Mouse (Mus musculus) liver, adult (tissue): ENCODE results near the gene Cenpv.

Source experiments
- GATA4 ChIP-seq: IDR thresholded peaks from 2 replicates; pipeline ENCODE4 v1.6.1; 2014; ENCODE audit warnings: mild to moderate bottlenecking, low read length; ENCODE audit not compliant: insufficient replicate concordance

The Cenpv gene

DNA sequence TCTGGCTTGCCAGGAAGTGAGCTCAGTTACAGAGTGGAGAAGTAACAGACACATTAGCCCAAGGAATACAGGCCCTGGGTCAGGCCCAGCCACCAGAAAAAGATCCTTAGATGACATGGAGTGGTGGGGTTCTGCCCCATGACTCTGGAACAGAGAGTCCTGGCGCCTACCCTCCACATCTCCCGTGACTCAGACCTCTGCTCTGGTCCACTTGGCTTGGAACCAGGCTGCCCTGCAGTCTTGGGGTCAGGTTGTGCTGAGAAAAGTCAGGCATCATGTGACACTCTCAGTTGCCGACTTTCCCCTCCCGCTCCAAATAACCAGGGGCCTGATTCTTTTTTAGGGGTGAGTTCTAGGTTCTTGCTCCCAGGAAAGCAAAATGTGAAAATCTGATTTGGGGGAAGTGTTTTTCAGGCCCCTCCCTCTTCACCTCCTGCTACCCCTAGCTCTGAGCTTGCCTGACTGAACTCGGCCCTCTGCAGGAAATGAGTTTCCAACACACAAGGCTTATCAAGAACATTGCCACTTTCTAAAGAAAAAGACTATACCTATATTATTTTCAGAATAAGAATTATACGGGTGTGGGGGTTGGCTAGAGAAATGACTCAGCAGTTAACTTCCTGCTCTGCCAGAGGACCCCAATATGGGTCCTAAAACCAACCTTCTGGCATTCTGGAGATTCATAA lies 20.0 kb upstream of the Cenpv start:
- no peak for TF ChIP-seq GATA4

DNA sequence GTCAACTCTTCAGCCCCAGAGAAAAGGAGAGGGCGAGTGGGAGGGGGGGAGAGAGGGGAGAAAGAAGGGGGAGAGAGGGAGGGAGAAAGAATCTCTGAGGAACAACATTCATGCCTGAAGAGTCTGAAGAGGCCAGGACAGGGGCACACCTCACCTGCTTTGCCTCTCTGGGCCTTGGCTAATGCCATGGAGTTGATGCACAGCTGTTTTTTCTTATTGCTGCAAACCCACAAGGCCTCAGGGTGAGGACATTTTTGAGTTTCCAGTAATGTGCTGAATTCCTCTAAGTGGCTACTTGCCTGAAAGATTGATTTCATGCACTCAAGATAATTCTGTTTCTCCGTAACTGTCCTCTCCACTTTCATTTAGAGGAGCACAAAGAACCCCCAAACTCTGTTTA lies 19.1 kb upstream of the Cenpv start:
- TF ChIP-seq GATA4, result no peak

DNA sequence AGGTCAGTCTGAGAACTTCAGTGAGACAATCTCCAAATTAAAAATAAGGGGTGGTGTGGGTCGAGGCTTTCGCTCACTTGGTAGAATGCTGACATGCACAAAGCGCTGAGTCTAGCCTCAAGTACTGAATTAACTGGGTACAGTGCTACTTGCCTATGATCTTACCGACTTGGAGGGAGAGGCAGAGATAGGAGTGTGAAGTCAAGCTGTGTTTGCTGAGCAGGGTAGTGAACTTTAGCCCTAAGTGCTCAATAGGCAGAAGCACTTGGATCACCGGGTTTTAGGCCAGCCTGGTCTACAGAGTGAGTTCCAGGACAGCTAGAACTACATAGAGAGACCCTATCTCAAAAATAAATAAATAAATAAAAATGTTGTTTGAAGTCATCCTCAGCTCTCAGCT lies 18.1 kb upstream of the Cenpv start:
- no peak for TF ChIP-seq GATA4

DNA sequence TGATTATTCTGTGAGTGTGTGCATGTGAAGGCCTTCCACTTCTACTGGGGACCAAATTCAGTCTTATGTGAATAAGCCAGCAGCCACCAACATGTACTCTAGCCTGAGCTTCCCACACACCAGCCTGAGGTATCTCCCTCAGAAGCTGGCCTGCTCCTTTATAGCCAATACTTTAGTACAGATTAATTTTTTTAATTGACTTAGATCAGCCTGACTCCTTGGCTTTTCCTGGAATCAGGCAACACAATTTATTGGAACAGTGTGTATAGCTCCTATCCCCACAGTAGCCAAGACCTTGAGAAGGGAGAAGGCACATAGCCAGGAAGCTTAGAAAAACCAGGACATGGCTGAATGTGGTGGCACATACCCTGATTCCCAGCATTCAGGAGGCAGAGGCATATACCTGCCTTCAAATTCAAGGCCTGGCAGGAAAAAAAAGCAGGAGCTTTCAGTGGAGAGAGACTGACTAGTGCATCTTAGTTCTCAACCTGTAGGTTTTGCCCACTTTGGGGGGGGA lies 16.9 kb upstream of the Cenpv start:
- TF ChIP-seq GATA4, result no peak

DNA sequence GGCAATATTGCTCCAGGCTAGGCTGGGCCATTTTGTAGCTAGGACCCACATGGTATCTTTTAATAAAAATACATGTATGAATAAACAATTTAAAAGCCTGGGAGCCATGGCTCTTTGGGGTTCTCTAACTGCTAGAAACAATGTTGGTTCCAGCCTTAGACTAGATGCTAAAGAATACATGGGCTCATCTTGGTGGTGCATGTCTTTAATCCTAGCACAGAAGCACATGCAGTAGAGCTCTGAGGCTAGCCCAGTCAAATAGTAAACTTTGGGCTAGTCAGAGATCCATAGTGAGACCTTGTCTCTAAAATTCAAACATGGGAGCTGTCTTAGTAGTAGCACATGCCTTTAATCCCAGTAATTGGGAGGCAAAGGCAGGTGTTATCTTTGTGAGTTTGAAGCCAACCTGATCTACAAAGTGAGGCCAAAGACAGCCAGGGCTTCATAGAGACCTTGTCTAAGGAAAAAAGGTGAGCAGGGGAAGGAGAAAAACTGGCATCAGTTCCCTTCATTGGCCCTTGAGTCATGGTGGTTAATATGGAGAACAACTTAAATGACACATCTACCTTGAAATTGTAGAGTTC lies 16.0 kb upstream of the Cenpv start:
- no peak for TF ChIP-seq GATA4

DNA sequence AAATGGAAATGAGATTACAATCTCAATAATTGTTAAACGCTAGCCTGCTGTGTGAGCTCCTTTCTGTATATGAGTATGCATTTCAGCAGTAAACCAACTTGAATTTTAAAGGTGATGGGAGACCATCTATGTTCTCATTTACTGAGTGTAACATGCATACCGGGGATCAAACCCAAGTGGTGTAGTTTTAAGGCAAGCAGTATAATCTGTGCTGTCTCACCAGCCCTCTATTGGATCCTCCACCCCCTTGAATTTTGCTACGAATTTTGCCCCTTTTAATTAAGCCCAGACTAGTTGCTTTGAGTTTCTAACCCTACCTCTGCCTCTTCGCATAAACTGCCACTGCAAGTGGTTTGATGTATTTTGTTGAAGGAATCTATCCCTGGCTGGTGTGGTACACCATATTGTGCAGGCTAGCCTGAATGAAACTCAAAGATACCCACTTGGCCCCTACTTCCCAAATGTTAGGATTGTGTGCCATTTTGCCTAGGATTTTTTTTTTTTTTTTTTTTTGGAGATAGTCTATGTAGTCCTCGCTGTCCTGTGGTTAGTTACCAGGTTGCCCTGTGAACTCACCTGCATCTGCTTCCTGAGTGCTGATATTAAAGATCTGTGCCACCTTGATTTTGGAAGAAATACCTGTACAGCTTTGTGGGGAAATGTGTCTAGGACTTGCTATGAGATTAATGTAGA lies 15.2 kb upstream of the Cenpv start:
- no peak for TF ChIP-seq GATA4

DNA sequence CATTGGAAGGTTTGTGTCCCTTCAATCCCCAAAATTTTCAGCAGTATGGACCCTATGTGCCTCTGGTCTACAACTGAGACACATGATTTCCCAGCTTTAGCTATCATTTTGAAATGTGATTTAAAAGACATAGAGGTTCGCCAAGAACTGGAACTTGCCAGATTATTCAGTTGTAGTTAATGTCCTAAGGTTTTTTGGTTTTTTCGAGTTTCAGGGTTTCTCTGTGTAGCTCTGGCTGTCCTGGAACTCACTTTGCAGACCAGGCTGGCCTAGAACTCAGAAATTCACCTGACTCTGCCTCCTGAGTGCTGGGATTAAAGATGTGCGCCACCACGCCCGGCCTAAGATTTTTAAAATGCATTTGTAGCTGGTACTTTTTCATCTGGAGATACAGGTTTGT lies 14.6 kb upstream of the Cenpv start:
- no peak for TF ChIP-seq GATA4

DNA sequence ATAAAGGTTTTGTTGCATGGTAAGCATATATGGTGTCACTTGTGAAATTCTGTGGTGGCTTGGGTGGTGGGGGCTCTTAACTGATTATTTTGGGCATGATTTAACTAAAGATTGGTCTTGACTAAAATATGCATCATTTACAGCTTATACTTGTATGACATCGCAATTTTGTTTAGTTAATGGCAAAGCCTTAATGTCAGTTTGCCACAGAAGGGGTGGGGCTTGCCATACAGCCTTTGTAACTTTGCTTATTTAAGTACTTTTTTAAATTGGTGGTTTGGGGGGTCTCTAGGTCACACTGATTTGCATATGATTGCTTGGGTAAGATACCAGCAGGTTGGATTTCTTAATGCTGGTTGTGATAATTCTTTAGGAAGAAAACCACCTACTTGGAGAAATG lies 14.1 kb upstream of the Cenpv start:
- no peak for TF ChIP-seq GATA4

DNA sequence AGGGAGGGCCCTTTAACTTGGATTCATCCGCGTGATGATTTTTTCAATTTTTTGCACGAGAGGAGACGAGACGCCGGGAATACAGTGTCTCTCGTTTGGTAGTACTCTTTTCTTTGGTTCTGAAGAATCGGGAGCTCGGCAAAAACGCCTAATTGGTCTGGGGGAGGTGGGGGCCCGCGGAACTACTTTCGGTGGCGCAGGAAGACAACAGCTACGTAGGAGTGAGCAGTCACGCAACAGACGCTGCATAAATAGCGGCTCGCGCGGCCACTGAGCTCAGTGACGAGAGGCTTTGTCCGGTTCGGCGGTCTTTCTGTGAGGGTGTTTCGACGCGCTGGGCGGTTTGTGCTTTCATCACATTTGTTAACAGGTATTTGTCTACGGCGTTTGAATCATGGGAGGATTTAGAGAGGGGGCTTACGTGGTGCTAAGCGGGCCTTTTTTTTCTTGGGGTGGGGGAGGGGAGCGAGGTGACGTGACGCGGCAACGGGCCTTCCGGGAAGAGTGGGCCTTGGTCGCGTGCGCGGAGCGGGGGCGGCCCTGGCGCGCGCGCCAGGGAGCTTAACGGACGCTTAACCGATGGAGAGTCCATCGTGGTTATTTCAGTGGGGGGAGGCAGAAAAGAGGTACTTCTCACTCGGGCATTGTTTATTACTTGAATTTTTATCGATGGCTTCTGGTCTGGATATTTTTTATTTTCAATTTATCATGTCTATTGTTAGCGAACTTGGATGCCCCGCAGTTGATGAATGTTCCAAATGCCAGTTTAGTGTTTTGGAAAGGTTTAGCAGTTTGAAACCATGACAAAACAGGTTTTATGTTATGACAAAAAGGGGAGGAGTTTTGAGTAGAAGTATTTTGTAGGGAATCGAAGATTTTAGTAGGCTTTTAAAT lies 12.4 kb upstream of the Cenpv start:
- TF ChIP-seq GATA4, result 0 out of 2 replicates have a peak, but pooled peaks have one; percentile 8

DNA sequence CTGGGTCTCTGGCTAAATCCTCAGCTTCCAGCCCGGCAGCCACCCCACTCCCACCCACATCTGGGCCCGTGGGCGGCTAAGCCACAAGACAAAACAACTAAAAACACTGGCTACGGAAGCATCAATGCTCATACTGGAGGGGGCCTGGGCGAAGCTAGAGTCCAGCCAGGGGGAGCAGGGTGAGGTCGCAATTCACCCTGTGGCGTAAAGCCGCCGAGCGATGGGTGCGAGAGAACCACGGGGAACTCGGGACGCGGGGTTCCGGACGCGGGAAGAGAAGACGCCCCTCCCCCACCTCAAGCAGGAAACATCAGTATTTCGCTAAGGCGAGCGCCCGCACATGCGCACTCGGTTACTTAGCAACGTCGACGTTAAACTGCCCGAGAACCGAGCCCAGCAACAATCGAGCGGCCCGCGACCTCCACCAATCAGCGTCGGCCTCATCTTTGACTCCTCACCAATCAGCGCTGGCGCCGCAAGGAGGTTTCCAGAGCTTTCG lies 11.7 kb upstream of the Cenpv start, which contains the start of gene Ubb:
TSS of gene Ubb (plus strand) at position 445 of the 499 bp plus-strand sequence.
- no peak; the same call in 1 of the 2 replicates for TF ChIP-seq GATA4

DNA sequence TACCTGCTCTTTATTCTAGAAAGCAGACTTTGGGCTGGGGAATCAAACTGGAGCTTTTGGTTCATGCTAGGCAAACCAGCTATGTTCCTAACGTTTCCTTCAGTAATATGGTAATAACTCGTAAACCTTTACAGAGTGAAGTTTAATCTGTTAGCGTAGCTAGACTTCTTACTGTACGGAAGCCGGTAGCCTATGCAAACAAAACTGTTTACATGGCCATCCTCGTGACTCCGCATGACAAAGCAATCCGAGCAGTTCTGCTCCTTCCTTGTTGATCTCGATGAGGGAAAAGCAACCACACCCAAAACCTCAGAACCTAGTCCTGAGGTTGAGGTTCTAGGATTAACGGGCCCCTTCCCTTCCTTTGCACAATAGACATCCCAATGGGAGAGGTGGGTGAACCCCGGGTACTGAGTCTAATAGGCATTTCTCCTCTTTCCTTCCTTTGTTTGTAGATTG lies 11.2 kb upstream of the Cenpv start:
- TF ChIP-seq GATA4, result no peak

DNA sequence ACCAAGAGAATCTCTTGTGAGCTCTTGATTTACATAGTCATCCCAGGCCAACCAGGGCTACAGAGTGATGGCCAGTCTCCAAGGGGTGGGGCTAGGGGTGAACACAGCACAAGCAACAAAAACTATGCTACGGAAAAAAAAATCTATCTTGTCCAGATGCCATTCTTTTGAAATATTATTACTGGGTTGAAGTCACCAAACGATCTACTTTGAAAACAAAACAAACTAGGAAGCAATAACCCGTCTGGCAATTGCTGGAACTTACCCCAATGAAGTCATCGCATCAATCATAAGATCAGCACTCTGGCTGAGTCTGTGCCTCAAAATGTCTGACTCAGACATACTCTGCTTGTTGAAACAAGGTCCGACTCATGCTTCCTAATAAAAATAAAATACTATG lies 10.7 kb upstream of the Cenpv start:
- TF ChIP-seq GATA4, result no peak

DNA sequence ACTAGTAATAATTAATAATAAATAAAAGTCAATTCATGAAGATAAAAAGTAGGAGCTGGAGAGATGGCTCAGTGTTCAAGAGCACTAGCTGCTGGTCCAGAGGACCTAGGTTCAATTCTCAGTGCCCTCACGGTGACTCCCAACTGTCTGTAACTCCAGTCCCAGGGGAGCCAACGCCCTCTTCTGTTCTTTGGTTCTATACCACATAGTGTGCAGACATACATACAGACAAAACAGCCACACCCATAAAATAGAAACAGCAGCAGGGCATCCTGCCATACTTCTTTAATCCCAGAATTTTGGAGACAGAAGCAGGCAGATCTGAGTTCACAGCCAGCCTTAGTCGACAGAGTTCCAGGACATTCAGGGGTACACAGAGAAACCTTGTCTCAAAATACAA lies 4.9 kb upstream of the Cenpv start:
- no peak for TF ChIP-seq GATA4

DNA sequence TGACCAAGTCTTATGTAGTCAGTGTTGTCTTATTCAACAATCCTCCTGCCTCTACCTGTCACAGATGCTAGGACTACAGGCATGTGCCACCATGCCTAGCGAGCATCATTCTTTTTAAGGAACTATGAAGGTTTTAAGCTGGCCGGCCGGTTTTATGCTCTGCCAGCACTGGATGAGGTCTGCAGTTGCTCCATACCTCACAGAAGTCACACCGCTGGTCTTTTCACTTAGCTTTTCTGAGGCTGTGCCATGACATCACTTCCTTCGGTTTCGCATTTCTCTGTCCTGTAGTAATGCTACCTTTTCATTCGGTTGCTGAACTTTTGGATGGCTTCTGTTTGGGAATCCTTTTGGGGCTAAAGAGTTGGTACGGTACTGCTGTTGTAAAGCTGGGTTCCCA lies 2.5 kb upstream of the Cenpv start:
- no peak for TF ChIP-seq GATA4

DNA sequence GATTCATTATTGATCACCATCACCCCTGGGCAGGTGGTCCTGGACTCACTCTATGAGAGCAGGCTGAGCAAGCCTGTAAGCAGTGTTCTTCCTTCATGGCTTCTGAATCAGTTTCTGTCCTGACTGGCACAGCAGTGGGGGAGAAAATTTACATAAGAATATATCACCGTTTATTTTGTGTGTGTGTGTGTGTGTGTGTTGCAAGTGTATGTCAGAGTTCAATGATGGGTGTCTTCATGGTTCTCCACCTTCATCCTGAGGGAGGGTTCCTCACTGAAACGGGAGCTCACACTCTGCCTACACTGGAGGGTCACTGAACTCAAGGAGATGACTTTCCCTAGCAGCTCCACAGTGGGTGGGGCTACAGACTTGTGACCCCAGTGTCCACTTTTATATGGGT lies 1.9 kb upstream of the Cenpv start:
- TF ChIP-seq GATA4, result no peak
